In the genomic region with DNA sequence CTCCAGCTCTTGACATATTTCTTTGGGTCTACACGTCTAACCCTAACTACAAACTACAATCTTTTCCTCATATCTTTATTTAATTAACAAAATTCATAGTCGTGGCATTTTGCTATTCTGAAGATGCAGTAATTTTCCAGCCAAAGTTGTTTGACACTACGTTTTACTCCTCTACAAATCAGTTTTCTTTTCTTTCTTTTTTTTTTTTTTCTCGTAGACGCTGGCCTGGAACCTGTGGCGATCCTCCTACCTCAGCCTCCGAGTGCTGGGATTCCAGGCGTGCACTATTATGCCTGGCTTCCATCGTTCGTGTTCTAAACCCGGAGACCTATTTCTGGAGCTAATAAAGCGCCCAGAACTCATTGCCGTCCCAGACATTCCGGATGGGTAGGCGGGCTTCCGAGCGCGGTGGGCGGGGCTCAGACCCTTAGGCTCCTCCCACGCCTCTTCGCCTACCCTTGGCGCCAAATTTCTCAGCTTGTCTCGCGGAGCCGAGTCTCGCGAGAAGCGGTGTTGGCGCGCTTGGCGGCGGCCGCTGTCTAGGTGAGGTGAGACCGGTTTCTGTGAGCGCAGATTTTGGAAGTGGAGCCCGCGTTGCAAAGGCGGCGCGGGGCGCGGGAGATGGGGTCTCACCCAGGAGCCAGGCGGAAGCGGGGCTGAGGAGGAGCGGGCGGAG, we compare ENCODE assay signal across 8 mouse cellular contexts. TPM values are rescaled to one million over a fixed set of nuclear protein-coding genes. Genes with fewer than 3 reads are reported as not detected.
DNase-seq lines count a peak whose midpoint lies in the region; ATAC-seq and TF ChIP-seq lines count a peak whose summit lies in the region.

Gene Tipin, plus strand, starts transcription at position 477 of the 676 bp plus-strand sequence.

- H3K9ac ChIP-seq in ES-E14 (ENCODE audit: insufficient read depth, low read depth, low read length, poor library complexity, severe bottlenecking) = peak within 1 kb of the TSS; percentile 99
- H3K9ac ChIP-seq in forebrain, embryonic 15.5 days (replicated peaks) = peak within 1 kb of the TSS; percentile 91

- ATAC-seq in forebrain, embryonic 15.5 days (replicated peaks) = peak; percentile 95
- ATAC-seq in neutrophil, adult 5-6 weeks (ENCODE audit: extremely low read depth, insufficient number of reproducible peaks, low FRiP score, poor library complexity, severe bottlenecking) = peak; percentile 93

- peak; percentile 92 for DNase-seq in ES-E14 (ENCODE audit: low read depth, low spot score)
- DNase-seq in cerebellum, adult 11-12 months = peak; percentile 91
- peak; percentile 91 for DNase-seq in heart, postnatal 25 days (ENCODE audit: low spot score)
- peak; percentile 86 to 94 for DNase-seq in layer of hippocampus, adult 18-20 months (ENCODE audit: low spot score in 2 of 2)
- peak; percentile 97 for DNase-seq in lung, adult 2 months
- peak; percentile 89 to 92 for DNase-seq in thymus, adult 18-20 months

- in situ Hi-C loops in ES-E14 (cut with MboI; ENCODE audit: low sequenced_read_pairs in 2 of 2, unreplicated experiment in 2 of 2) = no loop called here

- intact Hi-C loops in heart, postnatal 25 days (cut with DNase I) = loop anchor here (2.0 kb wide), 1 partner anchor 60 kb away; the partner anchor contains the start of gene Dis3l

- H3K27ac ChIP-seq in ES-E14 (ENCODE audit: insufficient read depth, low read depth, low read length, poor library complexity, severe bottlenecking) = peak within 1 kb of the TSS; percentile 77
- peak within 1 kb of the TSS; percentile 88 for H3K27ac ChIP-seq in forebrain, embryonic 15.5 days (replicated peaks)

- peaks cover 0 to 2% of the 10 kb centered on the region in 2 experiments; a peak in 3 of 4 replicates for H3K4me1 ChIP-seq in ES-E14 (ENCODE audit: control insufficient read depth in 2 of 2, insufficient read depth in 2 of 2, low read length in 2 of 2, poor library complexity in 1 of 2)
- H3K4me1 ChIP-seq in forebrain, embryonic 15.5 days = peaks cover 10% of the 10 kb centered on the region
- H3K4me1 ChIP-seq in lung, adult 2 months (ENCODE audit: control insufficient read depth, insufficient read depth, low read length) = peaks cover 7% of the 10 kb centered on the region; the same call in 1 of the 2 replicates

- H3K36me3 ChIP-seq in ES-E14 (ENCODE audit: control insufficient read depth, insufficient read depth, low read length, poor library complexity, severe bottlenecking) = peaks cover 3% of the 10 kb centered on the region; the same call in 1 of the 2 replicates
- H3K36me3 ChIP-seq in forebrain, embryonic 15.5 days = no peaks in the 10 kb centered on the region

- H3K4me2 ChIP-seq in forebrain, embryonic 15.5 days (replicated peaks) = peak within 1 kb of the TSS; percentile 61

- H3K4me3 ChIP-seq in ES-E14 (ENCODE audit: insufficient read depth in 1 of 2, low read depth in 1 of 2, low read length in 2 of 2, poor library complexity in 1 of 2, severe bottlenecking in 1 of 2) = peak within 1 kb of the TSS; percentile 75 to 82
- H3K4me3 ChIP-seq in forebrain, embryonic 15.5 days = peak within 1 kb of the TSS; percentile 83
- H3K4me3 ChIP-seq in lung, adult 2 months (replicated peaks; ENCODE audit: extremely low read depth, low read depth, low read length) = peak within 1 kb of the TSS; percentile 96

- H3K27me3 ChIP-seq in forebrain, embryonic 15.5 days = no peaks in the 10 kb centered on the region

- no peak for TF ChIP-seq CTCF in lung, adult 2 months (IDR thresholded peaks at IDR 0.05; ENCODE audit: insufficient read depth, low read length)

- TF ChIP-seq POLR2A in lung, adult 2 months (IDR thresholded peaks at IDR 0.05; ENCODE audit: borderline replicate concordance, extremely low read depth, low read depth, low read length) = peak; percentile 78; the same call in 1 of the 2 replicates

- no peaks in the 10 kb centered on the region for H3K9me3 ChIP-seq in ES-E14 (ENCODE audit: control insufficient read depth, insufficient read depth, low read depth, low read length)
- H3K9me3 ChIP-seq in forebrain, embryonic 15.5 days = no peaks in the 10 kb centered on the region

- WGBS in forebrain, embryonic 15.5 days = 3% methylated on average over 46 of the region's 46 CpGs
- 1% methylated on average over 46 of the region's 46 CpGs for WGBS in lung, adult 2 months

TF ChIP-seq in ES-E14, 5 proteins besides CTCF, POLR2A, EP300 and RAD21:
- TF ChIP-seq ZNF384 (IDR thresholded peaks at IDR 0.05; ENCODE audit: low read depth, low read length) (peak; percentile 66; the same call in 1 of the 2 replicates), CHD2 (IDR thresholded peaks at IDR 0.05; ENCODE audit: low read depth, low read length) (peak; percentile 100), HCFC1 (IDR thresholded peaks at IDR 0.05; ENCODE audit: borderline replicate concordance, insufficient read depth, low read length) (0 out of 2 replicates have a peak, but pooled peaks have one; percentile 42), ZC3H11A (IDR thresholded peaks at IDR 0.05; ENCODE audit: borderline replicate concordance, low read depth, low read length) (no peak)

RNA-seq across cellular contexts. Expression of gene Tipin, which starts in this region (rescaled TPM):
- total RNA-seq in ES-E14 (2012; rRNA removed) = 133 and 195 TPM in 2 replicates
- polyA plus RNA-seq in forebrain, embryonic 15.5 days (2015; fragmentation: Nextera tagmentation; extraction: Ambion mirVana) = 130 TPM in 2 replicates
- 10 to 100 TPM in 1 of 2 experiments, 1 to 10 TPM in 1; 10.0 to 10.8 TPM for total RNA-seq in heart, postnatal 25 days (2021)
- total RNA-seq in layer of hippocampus, adult 18-20 months (2021) = 10 to 100 TPM; 11.8 to 15.2 TPM
- polyA plus RNA-seq in lung, adult 2 months (2012; rRNA removed) = 2.5 and 4.9 TPM in 2 replicates
- total RNA-seq in neutrophil, adult 5-6 weeks (2017) = 18.7 and 21.5 TPM in 2 replicates

Comparison
In these comparisons a context has a peak if more than half of its experiments do, and no peak if none do; other contexts are left out.
1. Peak in every context shown above with its lines: DNase-seq, ATAC-seq, H3K4me3 ChIP-seq and H3K27ac ChIP-seq.
2. RNA of gene Tipin (polyA plus RNA-seq): 130 TPM in forebrain, embryonic 15.5 days; 2.5 to 4.9 TPM in lung, adult 2 months; every median in the first group is over 10 times any median in the second.